Mouse (Mus musculus): ENCODE data around the gene Mup1.
"Not testable (repeated sequence)": the region's sequence is repeated elsewhere in the genome, so short reads cannot be mapped to it uniquely, and the experiment has no call there.

Mup1 gene

GRCm38 (mm10) chr4:60501860-60502259, at the start of gene Mup1:
Gene Mup1, minus strand, starts transcription at chr4:60501960.
- not testable (repeated sequence) for DNase-seq
